Mouse (Mus musculus): ENCODE measurements around the gene Tiam2.
A peak's percentile ranks its signal among the peaks of the same experiment; 100 is the strongest.

The Tiam2 gene

DNA sequence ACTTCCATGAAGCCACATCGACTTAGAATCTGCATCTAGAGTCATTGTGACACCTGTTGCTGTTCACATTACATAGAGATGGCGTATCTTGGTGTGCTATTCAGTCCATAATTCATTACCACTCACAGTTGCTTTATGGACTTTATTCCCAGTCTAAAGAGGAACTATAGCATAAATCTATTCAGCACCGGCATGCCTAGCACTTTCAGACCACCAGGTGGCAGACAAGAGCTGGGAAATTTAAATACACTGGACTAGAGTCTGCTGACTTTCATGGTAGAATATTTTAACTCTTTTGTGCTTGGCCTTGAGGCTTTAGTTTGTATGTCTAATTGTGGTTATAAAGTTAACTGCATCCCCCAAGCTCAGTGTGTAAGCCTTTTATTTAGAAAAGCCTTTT is 122.4 kb downstream of the Tiam2 start:
- peak; percentile 65 for DNase-seq (ENCODE audit: low read depth, low spot score)

DNA sequence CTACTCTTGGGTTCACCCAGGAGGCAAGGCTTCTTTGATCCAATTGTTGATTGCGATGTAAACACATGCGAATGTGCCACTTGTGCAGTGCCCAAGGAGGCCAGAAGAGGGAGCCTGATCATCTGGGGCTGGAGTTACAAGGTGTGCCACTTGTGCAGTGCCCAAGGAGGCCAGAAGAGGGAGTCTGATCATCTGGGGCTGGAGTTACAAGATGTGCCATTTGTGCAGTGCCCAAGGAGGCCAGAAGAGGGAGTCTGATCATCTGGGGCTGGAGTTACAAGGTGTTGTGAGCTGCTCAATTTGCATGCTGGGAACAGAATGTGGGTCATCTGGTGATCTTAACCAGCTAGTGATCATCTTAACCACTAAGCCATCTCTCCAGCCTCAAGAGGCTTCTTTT is 124.7 kb downstream of the Tiam2 start:
- peak; percentile 87 for DNase-seq (ENCODE audit: low read depth, low spot score)

DNA sequence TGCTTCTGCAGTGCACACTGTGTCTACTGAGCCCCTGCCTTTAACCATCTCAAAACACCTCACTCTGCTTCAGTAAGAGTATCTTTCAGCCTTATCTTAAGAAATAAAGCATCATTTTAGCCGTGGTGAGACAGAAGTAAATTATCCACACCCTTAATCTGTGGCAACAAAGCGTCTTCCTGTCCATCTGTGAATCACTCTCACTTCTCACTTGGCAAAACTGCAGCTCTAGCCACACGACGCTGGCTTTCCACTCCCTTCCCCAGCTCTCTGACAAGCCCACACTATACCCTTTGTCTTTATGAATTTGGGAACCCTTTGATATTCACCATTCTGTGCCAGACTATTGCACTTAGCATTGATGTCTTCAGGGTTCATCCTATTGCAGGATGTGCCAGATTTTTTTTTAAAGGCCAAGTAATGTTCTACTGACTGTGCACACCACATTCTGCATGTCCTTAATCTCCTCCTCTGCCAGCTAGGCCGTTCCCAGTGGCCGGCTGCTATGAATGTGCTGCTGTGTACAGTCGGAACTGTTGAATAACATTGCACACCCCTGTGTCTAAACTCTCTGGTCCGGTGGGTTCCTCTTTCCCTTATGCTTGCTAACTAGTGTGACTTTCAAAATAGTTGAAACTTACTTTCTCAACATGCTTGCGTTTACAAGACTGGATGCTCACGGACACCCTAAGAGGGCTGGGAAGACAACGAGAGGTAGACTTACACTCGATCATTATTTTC is 126.4 kb downstream of the Tiam2 start:
- no peak for DNase-seq (ENCODE audit: low read depth, low spot score)

DNA sequence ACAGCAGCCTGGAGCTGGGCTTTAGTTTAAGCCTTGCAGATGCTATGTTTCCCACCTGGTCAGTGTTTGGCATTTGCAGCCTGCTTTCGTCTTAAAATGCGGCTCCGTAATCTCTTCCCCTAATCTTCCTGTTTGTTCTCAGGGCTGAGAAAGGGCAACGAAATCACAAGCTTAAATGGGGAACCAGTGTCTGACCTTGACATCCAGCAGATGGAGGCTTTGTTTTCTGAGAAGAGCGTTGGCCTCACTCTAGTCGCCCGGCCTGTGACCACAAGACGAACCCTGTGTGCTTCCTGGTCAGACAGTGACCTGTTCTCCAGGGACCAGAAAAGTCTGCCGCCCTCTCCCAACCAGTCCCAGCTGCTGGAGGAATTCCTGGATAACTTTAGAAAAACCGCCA is 127.6 kb downstream of the Tiam2 start:
- peak; percentile 5 for DNase-seq (ENCODE audit: low read depth, low spot score)

DNA sequence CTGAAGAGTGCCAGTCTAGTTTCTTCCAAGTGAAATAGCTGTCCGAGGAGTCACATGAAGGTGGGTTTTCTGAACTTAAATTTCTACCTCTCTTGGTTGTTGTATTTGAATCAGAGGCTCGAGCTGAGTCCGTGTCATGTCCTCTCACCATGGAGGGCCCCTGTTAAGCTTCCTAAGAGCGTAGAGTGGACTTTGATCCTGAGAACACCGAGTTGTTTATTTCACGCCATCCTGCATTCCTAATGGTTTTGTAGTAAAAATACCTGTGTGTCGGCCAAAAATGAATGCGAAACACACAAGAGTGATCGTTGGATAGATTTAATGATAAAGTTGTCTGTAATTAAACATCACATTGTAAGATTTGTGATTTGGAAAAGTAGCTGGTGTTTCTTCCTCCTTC is 128.5 kb downstream of the Tiam2 start:
- no peak for DNase-seq (ENCODE audit: low read depth, low spot score)

DNA sequence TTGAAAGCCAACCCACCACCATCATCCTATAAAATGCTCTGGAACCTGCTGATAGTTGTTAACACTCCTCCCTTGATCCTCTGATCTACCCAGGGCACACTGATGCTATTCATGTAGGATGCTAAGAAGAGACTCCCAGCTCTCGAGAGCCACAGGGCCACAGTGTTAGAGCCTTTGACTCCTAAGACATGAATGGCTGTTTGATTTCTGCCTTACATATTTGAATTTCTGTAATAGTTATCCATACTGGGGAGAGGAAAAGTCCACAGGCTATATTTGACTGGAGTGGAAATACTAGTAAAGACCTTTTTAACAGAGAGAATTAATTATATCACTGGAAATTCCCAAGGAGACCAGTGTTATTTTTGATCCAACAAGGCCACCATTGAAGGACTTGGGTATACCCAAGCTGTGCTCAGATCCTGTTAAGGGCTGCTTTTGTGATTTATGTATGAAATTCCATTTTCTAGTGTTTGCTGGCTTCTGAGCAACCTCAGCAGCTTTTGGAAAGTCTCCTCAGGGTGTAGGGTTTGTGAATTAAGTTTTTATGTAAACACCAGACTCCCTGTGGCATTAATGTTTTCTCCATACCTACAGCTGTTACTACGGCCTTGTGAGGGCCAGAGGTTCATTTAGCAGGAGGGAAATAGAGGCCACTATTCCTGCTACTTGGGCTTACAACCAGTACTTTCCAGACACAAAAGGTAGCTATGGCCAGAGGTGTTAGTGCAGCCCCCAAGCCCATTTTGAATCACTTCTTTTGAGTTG is 131.7 kb downstream of the Tiam2 start:
- DNase-seq (ENCODE audit: low read depth, low spot score), result no peak

DNA sequence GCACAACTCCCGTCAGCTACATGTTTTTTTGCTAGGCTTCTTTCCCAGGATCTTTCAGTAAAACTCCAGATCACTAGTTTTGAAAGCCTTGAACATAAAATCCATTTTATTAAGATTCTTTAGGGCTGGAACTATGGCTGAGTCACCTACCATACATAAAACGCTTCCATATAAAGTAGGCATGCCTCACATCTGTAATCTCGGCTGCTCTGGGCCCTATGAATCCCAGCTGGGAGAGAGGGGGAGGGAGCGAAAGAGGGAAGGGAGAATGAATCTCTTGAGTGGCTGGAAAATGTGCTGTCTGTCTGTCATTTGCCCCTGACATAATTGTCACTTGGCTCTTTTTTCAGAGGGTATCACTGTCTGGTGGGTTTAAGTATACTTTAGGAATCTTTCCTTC is 139.5 kb downstream of the Tiam2 start:
- DNase-seq (ENCODE audit: low read depth, low spot score), result no peak

DNA sequence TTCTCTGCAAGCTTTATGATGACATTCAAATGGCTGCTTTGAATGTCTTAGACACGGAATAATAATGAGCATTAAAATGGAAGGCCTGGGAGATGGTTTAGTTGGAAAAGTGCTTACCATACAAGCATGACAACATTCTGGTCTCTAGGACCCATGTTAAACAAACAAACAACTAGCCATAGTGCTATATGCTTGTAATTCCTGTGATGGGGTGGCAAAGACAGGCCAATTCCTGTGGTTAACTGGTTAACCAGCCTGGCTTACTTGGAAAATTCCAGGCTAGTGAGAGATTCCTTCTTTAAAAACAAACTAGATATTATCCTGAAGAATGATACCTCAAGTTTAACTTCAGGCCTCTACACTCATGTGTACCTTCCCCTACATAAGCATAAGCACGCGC is 140.3 kb downstream of the Tiam2 start:
- no peak for DNase-seq (ENCODE audit: low read depth, low spot score)

DNA sequence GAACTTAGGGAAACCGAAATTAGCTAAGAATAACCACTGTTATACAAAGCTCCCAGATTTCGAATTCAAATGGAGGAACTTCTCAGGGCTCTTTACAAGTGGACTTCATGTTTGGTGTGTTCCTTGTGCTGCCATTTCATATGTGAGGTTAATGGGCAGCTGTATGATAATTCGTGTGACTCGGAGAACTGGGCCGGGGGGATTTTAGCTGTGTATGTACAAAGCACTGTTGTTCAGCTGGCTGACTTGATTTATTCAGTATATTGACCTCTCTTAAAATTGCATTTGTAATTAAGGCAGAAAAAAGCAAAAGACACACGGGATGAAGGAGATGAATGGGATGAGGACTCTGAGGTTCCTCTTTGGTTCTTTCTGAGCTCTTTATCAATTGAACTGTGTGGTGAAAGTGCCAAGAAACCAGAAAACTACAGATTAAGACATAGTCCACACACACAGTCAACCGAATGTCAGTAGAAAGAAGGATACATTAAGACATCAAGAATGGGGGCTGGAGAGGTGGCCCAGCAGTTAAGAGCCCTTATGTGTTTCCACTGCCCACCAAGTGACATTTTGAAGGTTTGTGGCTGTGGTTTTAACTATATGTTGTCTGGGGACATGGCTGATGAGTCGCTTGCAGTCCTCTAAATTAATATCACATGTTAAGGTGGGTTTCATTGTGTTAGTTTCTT is 141.4 kb downstream of the Tiam2 start:
- DNase-seq (ENCODE audit: low read depth, low spot score), result no peak

DNA sequence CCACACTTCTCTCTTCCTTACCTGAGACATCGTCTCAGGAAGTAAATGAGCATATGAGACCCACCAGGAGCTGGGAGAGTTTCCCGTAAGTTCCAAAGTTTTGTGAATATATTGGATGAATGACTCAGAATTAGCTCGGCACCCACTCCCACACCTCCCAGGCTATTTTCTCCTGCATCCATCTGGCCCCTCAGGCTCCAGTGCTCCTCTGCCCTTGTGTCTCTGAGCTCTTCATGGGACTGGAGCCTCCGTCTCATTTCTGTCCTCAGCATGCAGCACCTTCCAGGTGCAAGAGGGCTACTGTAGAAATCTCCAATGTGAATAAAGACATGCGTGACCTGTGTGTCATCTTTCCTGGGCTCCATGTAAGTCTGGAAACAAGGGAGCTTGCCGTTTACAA is 145.6 kb downstream of the Tiam2 start:
- no peak for DNase-seq (ENCODE audit: low read depth, low spot score)

DNA sequence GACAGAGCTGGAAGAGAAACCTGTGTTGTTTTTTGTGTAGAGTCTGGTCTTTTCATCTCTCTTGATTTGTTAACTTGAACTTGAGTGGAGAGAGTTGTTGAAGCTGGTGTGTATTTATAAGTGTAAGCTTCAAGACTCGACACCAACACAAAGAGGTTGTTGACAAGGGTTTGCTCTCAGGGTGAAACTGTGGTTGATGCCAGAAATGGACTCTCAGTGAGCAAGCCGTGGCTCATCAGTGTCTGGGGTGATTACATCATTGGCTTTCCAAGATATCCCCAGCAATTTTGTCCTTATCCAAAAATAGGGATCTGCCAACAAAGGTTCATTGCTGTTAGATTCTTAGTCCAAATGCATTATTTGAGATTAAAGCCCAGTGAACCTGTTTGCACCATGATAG is 150.2 kb downstream of the Tiam2 start:
- no peak for DNase-seq (ENCODE audit: low read depth, low spot score)

DNA sequence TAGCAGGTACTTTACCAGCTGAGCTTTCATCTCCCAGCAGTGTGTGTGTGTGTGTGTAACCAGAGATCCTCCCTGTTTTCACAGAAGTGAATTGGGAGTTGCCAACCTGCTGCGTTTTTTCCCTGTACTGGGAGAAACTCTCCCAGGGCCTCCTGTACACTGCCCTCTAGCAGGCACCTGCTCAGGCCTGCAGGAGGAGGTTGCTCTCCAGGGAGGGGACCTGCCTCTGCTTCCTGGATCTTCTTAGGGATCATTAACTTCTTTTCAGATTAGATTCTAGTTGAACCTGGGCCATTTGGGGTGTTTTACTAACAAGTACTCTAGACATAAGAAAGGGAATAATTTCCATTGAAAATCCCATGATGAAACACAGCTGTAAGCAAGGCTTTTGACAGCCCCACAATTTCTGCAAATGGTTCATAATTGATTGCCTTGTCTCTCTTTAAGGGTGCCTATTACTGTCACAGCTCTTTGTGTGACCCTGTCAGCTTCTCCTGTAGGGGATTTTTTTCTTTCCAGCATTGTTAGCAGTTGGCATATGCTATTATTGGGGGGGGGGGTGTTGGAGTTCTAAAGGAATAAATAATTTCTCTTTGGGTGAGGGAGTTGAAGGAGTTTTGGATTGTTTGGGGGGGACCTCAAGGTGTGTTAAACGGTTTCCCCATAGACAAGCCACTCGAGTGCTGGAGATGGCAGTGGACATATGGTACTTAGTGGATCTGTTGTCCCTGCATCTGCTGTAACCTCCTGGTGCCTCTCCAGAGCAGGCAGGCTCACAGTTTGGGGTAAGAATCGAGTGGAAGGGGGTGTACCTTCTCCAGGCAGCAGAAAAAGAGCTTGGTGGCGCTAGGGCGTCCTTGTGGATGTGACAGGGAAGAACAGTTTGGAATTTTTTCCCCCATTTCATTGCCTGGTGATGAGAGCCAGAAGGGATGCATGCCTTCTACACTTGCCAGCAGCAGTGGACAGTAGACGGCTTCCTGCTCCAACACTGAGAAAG is 155.5 kb downstream of the Tiam2 start:
- DNase-seq (ENCODE audit: low read depth, low spot score), result no peak

DNA sequence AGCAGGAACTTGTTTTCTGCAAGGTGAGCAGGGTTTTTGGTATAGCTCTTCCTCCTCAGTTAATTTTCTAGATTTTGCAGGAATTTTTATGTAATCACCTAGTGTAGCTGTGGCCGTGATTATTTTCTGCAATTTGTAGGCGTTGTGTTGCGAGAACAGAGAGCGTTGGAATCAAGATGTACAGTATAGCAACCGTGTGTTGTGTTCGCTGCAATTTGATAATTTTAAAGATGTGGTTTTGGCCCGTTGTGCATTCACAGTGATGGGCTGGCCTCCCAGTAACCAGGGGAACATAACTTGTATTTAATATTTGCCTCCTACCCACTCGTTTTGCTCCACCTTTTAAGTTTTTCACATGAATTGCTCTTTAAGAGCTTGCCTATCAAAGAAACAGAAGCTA is 156.7 kb downstream of the Tiam2 start:
- DNase-seq (ENCODE audit: low read depth, low spot score), result no peak

DNA sequence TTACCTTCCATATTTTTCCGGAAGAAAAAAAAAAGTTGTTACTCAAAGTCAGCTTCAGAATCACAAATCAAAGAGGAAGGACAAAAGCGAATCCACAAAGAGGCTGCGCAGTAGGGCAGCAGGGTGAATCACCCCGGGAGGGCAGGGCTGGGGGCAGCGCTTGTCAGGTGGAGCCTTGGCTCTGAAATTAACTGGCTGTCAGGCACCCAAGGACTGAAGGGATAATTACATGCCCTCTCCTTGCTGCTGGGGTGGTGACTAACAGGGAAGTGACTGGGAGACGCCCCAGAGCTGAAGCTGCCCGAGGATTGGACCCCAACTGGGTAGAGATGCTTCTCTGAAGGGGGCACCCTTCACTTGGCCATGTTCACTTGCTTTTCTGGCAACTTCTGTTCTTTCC is 159.5 kb downstream of the Tiam2 start:
- DNase-seq (ENCODE audit: low read depth, low spot score), result no peak

DNA sequence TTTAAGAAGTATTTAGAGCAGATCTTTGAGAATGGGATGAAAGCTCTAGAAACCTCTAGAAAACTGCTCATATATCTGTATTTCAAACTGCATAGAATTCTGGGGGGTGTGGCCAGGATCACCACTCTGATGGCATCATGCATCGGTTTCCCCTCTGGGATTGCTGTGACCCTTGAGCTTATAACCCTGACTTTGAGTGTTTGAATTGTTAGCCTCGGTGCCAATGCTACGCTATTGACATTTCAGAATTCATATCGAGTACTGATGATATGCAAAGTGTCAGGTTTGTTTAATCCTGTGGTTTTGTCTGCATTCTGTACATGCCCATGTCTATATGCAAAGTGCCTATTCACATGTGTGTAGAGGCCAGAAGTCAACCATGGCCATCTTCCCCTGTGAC is 160.8 kb downstream of the Tiam2 start:
- DNase-seq (ENCODE audit: low read depth, low spot score), result no peak

DNA sequence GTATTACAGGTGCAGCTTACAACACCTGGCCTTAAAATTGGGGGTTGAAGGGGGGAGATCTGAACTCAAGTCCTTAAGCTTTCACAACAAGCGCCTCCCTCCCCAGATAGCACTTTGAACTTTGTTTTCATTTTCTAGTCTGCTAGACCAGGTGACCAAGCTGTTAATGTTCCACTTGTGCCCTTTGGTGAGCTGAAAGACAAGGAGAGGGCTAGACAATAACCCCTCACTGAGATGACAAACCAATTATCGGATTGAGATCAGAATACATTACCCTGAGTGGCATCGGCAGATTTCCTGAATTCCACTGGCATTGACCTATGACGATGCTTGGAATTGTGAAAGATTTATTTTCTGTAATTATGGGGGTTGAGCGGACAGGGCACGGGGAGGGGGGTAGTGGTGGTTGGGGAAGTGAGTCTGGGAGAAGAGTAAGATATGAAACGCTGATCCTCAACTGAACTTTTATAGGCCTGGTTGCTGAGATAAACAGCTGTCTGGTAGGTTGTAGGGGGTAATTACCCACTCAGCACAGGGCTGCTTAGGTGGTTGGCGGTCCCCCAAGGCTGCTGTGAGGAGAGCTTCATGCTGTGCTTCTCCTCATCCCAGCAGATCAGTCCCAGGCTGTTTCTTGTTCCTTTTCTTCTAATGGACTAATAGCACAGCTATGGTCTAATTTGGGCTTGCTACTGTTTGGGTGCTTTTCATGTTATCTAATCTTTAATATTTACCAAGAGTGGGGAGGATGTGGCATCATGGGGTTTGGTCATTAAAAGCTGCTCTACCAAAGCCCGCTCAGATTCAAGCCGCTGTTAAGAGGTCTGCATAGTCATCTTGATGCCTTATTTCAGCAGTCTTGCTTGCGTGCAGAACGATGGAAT is 161.6 kb downstream of the Tiam2 start:
- DNase-seq (ENCODE audit: low read depth, low spot score), result no peak

DNA sequence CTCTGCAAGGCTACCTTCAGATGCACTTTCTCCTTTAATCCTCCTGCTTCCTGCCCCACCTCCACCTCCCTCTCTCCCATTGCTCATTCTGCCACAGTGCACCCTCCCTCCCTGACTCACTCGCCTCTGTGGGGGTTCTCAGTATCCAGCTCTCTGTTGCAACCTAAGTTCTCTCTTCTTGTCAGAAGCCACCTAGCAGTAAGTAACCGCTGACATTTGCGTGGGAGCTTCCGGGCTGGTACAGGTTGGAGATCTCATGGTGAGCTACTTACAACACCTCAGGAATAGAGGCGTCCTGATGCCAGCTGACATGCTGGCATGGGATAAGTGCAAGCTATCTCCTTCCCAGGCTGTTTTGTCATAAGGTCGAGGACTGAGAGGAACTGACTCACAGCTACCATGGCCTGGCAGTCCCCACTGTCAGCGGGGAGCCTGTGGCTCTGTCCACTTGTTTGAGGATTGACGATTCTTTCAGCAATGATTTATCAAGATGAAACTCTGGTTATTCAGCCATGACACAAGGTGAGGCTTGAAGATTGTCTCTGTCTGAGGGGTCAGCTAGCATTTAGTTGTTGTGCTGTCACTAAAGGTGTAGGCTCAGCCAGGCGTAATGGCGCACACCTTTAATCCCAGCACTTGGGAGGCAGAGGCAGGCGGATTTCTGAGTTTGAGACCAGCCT is 164.0 kb downstream of the Tiam2 start:
- DNase-seq (ENCODE audit: low read depth, low spot score), result no peak

DNA sequence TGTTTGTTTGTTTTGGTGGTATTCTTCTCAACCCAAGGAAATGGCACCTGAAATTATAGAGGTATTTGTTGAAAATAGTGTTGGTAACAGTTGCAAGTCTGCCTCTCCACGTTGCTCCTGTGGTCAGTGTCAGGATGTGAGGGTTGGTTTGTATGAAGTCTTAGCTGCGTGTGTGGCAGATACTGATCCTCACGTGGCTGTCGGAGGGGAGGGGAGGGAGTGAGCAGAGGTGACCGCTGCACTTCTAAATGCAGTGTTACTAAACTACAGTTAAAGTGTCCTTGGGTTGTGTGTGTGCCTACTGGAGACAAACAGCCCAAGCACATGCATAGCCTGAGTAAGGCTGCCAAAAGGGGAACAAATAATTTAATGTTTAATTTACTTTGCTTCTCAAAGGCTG is 164.7 kb downstream of the Tiam2 start:
- DNase-seq (ENCODE audit: low read depth, low spot score), result no peak

DNA sequence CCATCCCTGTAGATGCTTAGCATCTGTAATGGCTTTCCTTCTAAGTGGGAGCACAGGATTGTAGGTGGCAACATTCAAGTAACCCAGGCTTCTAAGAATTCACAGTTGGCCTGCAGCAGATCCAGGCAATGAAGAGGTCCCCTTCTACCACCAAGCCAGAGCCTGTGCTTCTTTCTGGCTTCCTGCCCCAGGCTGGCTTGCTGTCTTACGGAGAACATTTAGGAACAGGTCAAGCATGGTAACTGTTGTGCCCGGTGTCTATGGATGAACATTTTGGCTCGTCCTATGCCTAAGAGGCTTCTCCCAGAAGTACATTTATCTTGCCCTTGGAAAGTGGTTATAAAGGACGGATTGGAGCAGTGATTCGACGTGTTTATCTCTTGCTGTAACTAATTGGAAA is 165.3 kb downstream of the Tiam2 start:
- DNase-seq (ENCODE audit: low read depth, low spot score), result no peak

DNA sequence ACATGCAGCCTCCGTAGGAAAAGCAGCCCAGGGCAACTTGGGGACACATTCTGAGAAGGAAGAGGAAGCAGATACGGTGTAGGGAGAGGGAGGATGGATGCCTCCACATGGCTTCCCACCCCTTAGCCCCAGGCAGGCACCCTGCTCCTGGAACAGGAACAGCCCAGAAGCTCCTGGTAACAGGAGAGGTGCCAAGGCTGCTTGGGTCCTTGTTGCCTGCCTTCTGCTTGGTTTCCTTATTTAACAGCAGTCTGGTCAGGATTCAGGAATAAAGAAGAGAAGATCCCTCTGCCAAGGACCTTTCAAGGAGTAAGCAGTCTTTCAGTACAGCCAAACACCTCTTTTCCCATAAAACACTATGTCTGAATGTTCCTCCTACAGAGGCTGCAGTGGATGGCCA is 169.2 kb downstream of the Tiam2 start:
- DNase-seq (ENCODE audit: low read depth, low spot score), result no peak

Measured in ZHBTc4 (cell line).